Mouse (Mus musculus): ENCODE measurements around the gene Fam107a.
A peak's percentile ranks its signal among the peaks of the same experiment; 100 is the strongest.

Gene Fam107a

DNA sequence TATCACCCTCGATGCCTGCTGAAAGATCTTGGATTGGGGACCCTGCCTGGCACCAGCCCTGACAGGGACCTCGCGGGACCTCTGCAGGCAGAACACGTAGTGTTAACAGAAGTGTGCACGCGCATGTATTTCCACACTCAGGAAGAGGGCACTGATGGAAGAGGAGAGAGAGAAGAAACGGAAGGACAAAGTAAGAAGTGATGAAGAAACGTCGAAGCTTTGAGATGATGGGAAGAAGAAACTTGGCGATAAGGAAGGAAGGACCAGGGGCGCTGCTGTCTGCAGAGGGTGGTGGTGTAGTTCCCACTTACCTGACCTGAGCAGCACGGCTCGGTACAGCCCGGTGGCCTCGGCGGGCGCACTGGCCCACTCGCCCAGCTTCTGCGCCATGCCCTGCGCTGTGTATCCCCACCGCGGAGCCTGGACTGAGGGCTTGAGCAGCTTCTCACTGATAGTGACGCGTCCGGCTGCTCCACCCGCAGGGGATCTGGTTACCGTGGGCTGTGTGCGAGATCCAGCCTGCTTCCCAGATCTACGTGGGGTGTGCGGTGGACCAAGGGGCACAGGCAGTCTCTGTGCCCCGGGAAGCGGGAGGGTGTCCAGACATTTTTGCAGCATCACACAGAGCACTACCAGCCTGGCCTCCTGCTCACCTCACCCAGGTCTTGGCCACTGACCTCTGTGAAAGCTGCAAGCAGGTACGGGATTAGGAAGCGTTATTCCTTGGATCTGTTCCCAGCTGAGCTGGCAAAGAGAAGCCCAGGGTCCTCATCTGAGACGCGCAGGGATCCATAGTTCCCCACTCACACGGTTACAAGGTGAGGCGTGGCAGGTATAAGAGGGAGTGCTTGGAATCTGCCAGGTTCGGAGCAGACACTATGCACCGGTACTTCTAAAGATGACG lies at the start of gene Fam107a:
Fam107a (minus strand) TSS at position 830 of the 904 bp plus-strand sequence.
- peak; percentile 29 for DNase-seq

DNA sequence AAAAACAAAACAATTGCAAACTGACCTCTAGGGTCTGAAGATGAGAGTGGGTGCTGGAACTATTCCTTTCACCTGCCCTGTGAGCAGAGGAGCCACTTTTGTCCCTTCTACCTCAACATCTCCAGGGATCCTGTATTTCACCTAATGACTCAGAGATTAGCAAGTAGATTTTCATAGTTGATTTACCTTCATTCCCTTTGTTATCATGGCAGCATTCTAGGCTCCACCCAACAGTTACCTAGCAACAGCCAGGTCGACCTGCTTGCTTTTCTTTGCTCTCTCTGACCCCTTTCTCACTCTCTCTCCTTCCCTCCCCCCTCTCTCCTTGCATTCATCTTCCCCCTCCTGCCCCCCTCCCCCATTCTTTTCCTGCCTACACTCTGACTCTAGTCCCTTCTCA lies 49.3 kb upstream of the Fam107a start:
- DNase-seq = no peak

DNA sequence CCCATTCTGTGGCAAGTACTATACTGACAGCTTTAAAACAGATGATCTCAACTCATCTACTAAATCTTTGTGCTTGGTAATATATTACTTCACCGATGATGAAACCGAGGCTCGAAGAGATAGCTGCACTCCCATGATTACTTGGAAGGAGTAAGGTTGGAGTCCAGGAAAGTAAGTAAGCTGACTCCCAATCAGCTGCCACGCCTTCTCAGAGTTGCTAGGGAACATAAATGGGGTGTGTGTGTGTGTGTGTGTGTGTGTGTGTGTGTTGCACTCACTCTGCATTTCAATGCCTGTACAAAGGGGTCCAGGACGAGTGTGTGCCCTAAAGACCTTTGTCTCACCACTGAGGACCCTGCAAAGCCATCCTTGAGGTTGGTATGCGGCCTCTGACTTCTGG lies 48.0 kb upstream of the Fam107a start:
- no peak for DNase-seq

DNA sequence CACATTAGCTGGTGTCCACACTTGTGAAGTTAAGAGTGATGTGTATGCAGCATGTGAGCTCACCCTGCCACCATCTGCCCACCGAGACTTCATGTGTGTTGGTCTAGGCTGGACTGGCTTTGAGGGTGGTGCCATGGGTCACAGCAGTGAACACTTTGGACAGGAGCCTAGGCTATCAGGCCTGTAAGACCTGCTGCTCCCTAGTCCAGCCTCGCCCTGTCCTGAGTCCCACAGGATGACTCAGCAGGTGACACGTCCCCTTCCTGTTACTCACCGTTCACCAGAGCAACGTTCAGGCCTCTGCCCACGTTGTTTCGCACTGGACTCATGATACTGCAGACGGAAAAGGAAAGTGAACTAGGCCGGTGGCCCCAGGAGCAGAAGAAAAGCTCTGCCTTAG lies 39.0 kb upstream of the Fam107a start:
- DNase-seq = no peak

DNA sequence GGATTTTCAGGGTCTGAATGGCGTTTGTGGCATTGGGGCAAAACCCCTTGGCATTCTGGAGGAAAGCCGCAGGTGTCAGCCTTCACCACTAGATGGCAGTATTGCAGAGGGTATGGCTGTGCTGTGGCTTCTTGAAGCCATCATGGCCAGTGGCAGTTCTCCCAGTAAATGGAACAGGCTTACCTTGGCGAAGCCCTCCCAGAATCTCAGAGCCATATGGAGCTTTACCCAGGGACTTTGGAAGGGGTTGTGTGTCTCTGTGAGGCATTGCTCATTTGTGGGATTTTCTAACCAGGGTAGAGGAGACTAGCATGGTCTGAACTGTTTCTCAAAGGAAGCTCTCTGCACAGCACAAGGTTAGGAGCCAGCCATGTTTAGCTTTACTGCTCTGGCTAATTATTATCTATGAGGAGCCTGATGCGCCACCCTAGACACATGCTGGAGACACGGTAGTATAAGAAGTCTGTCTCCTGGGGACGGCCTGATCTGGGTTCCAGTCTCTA lies 38.2 kb upstream of the Fam107a start:
- peak; percentile 82 for DNase-seq

DNA sequence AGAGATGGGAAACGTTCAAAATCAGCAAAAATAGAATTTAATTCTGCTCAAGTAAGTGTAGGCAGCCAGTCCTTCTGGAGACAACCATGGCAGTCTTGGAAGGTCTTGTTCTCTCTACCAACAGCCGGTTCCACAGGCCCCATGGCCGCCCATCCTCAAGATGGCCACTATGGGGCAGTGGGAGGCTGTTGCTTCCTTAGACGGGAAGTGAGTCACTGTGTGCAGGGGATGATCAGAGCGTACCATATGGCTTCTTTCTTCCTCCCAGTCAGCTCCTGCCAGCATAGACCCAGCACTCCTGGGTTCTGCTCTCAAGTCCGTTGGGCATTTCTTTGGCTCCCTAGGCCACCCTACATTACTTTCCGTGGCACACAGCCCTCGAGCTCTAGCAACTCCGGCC lies 31.1 kb upstream of the Fam107a start:
- no peak for DNase-seq

DNA sequence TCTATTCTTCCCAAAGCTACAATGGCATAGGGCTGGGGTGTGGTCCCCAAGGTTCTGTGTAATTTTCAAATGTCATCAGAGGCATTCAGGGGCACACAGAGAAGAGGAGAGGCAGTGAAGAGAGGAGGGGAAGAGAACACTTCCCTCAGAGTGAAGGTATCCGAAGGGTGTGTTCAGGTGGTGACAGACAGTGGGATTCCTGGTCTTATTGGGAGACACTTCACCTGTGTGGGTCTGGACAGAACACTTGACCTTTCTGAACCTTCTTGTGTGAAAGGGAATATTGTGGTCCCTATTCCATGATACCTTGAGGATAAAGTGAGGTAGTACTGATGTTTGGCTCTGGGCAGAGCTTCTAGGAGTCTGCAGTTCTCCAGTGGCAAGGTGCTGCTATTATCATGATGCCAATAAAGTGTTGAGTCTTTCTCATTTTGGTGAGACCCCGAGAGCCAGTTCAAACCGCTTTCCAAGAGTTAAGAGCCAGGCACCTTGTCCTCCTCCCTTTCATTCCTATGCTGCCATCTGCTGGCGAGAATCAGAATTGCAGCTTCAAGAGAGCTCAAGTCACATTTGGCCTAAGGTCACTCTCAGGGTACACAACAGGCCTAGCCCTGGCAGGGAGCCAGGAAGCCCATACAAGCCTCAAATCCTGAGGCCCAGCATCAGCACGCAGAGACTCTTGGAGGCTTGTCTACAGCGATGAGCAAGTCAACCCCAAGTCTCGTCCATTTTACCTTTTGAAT lies 28.6 kb upstream of the Fam107a start:
- peak; percentile 92 for DNase-seq

DNA sequence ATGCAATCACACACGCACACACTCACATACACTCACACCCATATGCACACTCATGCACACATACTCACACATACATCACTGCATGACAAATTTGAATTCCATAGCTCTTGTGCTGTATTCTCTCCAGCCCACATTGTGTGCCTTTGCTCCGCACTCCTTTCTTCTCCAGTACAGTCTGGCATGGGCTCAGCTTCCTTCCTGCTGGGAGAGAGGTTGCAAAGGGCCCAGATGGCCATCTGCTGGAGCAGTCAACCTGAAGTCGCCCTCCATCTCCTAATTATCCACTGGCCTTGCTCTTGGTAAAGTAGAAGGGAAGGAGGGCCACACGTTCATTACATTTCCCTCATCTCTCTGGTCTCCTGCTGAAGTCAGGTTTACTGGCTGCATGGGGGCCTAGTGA lies 27.7 kb upstream of the Fam107a start:
- peak; percentile 37 for DNase-seq

DNA sequence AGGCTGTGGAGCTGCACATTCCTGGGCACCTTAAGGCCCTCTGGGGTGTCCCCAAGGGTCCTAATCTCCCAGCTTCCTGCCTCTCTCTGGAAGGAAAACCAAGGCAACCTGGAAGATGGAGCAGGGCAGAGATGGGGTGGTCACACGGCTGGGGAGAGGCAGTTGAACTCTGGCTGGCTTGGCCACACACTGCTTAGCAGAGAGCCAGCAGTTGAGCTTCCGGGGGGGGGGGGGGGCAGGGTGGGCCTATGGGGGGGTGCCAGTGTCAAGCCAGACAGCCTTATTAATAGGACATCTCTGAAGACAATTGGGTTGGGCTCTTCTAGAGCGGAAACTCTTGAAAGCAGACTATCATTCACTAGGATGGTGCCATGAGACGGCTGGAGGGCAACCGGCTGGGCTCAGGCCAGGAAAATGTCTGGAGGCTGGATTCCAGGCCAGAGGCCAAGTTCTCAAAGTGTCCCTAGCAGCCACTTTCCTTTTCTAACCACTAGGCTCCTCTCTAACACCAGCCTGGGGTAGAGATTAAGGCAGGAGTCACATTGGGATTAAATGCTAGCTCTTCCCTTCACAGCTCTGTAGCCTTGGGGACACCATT lies 24.8 kb upstream of the Fam107a start:
- DNase-seq = peak; percentile 57

DNA sequence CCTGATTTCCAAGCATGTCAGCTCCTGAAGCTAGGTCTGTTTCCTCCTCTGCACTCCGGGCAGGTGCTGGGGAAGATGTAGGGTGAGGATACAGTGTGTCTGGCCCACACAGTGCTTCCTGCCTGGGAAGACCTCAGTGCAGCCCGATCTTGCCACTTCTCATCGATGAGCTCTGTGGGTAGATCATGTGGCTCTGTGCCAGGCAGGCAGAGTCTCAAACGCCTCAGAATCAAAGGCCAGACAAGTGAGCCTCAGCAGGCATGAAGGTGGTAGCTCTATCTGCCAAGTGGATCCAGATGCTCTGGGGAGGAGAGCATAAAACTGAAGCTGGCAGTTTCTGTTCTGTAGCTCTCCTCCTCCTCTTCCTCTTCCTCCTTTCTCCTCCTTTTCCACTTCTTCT lies 22.4 kb upstream of the Fam107a start:
- no peak for DNase-seq

DNA sequence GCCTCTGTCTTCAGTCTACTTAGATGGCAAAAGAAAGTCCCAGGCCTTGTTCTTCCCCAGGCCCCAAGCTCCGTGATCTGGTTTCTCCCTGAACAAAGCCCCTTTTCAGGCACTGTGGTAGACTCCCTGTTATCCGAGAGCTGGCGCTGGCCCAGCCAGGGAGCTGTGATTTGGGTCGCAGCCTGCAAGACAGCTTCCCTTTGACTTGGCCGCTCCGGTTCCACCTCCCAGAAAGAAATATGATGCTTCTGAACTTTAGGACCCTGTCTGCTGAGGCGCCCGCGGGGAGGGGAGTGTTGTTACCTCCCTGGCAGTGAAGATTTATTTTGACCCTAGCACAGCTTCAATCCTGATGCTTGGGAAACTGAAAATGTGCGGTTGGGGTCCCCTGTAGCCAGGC lies 18.1 kb upstream of the Fam107a start:
- peak; percentile 53 for DNase-seq

DNA sequence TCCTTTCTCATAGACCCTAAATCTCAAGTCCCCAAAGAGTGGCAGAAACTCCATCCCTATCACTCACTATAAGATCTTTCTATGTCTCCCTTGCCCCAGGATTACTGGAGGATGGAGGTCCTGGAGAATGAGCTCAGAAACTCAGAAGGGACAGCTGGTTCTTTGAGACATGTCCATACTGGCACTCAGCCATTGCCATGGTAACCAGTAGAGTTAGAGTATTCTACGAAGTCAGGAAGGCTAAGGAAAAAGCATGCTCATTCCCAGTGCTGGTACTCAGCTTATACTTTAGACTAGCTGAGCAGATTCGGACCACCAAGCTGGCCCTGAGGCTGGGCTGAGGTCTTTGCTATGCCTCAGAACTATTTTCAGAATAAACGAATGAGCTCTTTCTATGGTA lies 16.7 kb upstream of the Fam107a start:
- DNase-seq = peak; percentile 40

DNA sequence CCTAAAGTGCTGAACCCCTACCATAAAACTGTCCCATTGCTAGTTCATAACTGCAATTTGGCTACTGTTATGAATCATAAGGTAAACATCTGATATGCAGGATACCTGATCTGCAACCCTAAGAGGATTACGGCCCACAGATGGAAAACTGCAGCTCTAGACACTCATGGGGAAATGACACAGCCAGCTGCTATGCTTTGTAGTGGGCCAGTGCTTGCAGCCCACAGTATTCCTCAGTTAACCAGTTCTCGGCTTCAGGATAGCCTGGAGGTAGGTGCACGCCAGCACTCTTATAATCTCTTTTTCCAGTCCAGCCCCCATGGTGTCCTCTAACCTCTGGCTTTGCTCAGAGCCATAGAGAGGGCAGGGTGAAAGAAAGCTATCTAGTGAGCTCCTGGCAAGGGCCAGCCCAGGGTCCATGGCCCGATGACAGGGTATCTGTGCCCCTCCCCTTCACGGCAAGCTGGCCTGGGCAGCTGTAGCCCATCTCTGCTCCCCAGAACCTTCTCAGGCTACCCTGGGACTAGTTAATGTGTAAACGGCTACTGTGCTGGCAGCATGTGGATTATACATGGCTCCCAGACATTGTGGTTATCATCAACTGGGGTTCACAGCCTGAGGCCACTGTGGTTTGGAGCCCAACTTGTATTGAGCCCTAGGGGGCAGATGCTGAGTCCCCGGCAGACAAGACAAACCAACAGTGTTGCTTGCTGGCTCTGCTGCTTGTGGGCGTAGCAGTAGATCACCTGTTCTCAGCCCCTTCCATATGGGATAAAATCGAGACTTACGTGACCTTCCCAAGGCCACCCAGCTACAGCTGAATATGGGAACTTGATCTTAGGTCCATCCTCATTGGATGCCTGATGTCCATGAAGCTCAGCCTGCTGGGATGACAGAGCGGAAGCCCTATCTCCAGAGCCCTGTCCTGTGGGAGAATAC lies 14.8 kb upstream of the Fam107a start:
- peak; percentile 62 for DNase-seq

DNA sequence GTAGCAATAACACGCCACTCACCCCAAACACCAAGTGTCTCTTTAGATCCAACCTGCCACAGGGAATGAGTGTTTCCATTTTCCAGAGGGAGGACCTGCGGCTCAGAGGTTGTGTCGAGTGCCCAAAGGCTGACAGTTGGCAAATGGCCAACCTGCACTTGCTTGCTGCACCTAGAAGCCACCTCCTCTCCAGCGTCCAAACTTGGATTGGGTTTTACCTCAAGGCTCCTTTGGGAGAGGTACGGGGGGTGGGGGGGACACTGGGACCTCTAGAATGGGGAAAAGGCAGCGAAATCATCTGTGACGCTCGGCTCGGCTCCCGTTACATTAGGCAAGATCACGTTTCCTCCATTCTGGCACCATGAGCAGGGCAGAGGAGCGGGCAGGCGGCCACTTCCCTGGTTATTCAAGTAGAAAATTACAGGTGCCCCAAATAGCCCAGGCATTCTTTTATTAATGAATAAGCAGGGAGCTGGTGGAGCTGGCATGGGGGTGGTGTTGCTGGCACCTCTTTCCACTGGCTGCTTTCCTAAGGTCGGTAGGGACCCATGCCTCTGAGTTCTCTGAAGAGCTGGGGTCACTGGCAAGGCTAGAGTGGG lies 13.6 kb upstream of the Fam107a start:
- peak; percentile 85 for DNase-seq

DNA sequence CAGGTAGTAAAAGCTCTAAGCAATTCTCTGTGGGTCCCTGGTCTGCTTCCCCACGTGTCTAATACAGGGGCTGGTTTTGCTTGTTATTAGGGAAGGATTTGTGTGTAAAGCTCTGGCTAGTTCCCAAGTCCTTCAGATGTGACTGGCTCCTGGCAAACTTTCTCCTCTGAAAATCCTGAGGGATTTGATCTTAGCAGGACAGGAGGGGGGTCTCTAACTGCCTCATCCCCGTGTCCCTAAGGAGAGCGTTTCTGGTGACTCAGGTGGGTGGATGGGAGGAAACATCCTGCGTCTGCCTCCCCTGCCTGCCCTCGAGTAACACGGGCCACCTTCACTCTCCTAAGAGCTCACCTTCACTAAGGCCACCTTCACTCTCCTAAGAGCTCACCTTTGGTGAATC lies 12.6 kb upstream of the Fam107a start:
- DNase-seq = no peak

DNA sequence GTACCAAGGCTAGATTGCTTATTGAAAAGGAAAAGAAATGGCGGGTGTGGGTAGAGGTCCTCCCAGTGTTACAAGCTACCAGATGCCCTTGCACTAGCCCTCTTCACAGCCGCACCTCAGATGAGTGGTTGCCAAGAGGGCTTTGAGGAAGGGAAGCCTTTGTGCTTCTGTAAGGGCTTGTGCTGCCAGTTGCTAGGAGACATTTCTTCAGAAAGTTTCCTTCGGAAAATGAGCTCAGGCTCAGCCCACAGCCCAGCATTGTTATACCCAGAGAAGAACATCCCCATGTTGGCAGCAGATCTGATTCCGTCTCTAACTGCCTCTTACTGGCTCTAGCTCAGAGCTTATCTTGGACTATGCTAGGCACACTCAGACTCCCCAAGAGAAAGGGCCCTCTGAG lies 11.7 kb upstream of the Fam107a start:
- no peak for DNase-seq

DNA sequence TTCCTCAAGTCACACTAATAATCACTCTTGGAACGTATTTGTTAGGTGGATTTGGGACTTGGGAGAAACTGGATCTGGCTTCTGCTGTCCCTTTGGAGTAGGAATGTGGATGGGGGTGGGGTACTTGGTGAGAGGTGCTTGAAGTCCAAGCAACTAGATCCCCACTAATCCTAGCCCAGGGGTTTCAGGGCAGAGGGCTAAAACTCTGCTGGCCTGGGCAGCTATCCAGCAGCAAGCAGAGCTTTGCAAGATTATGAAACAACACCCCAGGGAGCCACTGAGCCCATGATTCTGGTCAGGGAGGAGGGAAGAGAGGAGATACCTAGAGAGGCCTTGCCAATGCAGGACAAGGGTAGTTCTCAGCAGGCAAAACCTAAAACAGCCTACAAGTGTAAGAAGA lies 9.5 kb upstream of the Fam107a start:
- DNase-seq = peak; percentile 69

DNA sequence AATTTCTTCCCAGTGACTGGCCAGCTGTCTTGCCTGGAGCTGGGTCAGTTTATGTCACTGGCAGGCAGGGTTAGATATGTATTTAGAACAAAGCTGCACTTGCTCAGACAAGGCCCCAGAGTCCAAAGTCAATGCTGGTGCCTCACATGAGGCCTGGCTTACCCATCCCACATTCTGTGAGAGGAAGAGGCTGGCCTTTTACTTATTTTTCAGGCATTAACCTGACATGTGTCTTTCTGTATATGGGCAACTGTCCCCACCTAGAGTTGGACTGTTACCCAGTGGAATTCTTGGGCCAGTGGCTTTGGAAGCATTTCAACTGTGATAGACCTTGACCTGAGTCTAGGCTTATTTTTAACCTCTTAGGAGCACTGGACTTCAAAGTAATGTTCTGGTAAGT lies 9.1 kb upstream of the Fam107a start:
- peak; percentile 60 for DNase-seq

DNA sequence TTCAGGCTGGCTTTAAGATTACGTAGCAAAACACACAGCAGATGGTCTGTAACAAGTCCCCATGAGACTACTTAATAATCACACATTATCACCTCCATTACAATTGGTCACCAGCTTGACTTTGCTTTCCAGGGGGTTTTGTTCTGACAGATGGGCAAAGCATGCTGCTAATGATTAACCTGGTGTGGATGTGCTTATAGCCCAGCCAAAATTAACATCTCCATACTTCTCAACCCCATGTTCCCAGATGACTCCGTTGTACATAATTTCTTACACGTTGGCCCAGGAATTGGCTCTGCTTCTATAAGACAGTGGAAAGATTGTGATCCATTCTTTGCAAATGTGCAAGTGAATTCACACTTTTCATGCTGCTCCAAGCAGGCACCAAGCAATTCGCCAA lies 7.9 kb upstream of the Fam107a start:
- DNase-seq = no peak

DNA sequence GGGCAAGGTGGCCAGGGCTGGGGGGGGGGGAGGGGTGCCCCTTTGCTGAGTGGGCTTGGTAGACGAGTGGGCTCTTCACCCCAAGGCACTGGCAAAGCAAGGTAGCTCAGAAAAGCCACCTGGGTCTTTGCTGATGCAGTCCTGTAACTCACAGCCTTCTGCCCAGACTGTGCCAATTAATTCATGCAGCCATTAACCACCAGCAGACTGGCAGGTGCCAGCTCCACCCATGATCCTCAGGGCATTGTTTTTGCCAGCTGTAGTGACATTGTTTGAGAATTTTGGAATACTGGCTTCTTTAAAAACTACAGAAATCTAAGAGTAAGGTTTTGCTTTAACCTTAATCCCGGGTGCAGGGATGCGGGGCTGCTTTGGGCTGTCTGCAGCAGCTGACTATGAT lies 2.7 kb upstream of the Fam107a start:
- no peak for DNase-seq

DNA sequence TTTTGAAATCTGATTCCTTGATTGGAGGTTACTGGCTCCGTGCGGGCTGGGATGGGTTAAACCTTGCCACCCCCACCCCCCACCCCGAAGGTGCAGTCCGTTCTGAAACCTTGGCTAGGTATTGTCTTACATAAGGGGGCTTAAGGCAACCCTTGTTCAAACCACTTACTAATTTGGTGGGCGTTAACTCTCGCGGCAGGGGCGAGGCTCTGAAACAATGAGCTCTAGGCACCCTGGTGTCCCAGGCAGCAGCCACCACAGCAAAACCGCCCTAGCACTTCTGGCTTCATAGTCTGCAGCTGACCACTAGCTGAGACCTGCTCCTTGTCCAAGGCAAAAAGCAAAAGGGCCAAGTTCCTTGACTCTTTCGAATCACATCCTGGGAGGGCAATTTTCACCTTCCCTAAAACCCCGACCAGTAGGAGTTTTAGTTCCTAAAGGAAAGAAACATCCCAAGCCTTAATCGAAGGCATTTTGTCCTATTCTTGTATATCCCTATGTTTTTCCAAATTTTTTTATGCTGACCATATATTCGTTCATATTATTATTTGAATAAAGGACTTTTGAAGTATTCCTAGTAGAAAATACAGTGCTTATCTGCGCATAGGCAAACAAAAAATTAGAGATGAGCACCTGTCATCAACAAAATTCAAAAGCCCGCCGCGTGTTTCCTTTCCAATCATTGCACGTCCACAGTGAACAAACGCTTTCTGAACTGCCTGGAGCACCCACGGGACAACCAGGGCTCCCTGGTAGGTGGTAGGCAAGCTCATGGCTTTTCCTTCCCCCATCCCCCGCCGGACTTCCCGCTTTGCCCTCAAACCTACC lies 1.2 kb downstream of the Fam107a start:
- DNase-seq = no peak

All from kidney, postnatal 10 days (tissue).